Mouse (Mus musculus) small intestine, adult 2 months (tissue): ENCODE results near the gene Noc4l.

Experiments used
- CTCF ChIP-seq: fragments of 200-500 bp; IDR thresholded peaks from 2 replicates; pipeline ENCODE4 v1.5.1; 2012; ENCODE audit warnings: low read depth, mild to moderate bottlenecking, control low read depth, inconsistent platforms, low read length, moderate library complexity, mixed read lengths; ENCODE audit not compliant: insufficient replicate concordance, insufficient read length; ENCODE audit errors: extremely low read depth
- POLR2A ChIP-seq: fragments of 200-500 bp; IDR thresholded peaks from 2 replicates; pipeline ENCODE4 v1.6.1; 2012; ENCODE audit warnings: low read depth, mild to moderate bottlenecking, control low read depth, inconsistent platforms, low read length, moderate library complexity

GRCm38 (mm10) chr5:110624319-110624718 lies 28.9 kb downstream of the Noc4l start:
- TF ChIP-seq CTCF = no peak
- TF ChIP-seq POLR2A = no peak
